Mouse (Mus musculus) spleen, adult 2 months (tissue): ENCODE measurements at regions not wholly inside any gene's neighbourhood (a gene's known extent, or its start where the extent isn't known, plus 50 kb on each side); places are given as distances from the start of the nearest gene placed in this dataset.

ENCODE experiments used
- CTCF ChIP-seq: fragments of 200-500 bp; IDR thresholded peaks from 2 replicates; pipeline ENCODE4 v1.5.1; 2011; ENCODE audit warnings: mild to moderate bottlenecking, inconsistent platforms; ENCODE audit not compliant: insufficient read depth, insufficient read length, insufficient replicate concordance; ENCODE audit errors: extremely low read depth
- POLR2A ChIP-seq: fragments of 200-500 bp; IDR thresholded peaks from 2 replicates; pipeline ENCODE4 v1.6.1; 2011; ENCODE audit warnings: low read depth, low read length, inconsistent platforms

DNA sequence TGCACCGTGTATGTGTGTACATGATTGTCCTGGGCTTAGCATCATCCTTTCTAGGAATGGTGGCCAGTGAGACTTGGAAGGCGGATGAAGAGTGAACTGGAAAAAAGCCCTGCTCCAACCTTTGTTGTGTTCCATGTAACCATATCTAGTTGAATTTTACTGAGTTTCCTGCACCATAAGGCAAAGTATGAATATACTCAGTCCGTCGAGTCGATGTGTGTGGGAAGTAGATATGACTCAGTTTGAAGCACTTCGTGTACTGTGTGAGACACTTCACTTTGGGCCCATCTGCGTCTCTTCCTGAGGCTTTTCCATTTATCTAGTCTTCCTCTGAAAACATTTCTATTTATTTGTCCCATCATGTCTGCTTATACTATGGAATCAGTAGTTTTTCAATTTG lies 139.5 kb upstream of the Sp8 start:
- TF ChIP-seq POLR2A: no peak
- TF ChIP-seq CTCF: no peak
